Mouse (Mus musculus) small intestine, adult 2 months (tissue): ENCODE measurements around the gene Sytl3. TPM values are rescaled to one million over a fixed set of nuclear protein-coding genes. Genes with fewer than 3 reads are reported as not detected.

ENCODE experiments used
- H3K27ac ChIP-seq: fragments of 200-500 bp; 2 replicates; pipeline ENCODE4 v1.5.1; 2012; ENCODE audit warnings: low read depth, low read length, control low read depth, inconsistent platforms; ENCODE audit not compliant: insufficient read depth
- H3K27me3 ChIP-seq: fragments of 200-500 bp; 2 replicates; pipeline ENCODE4 v1.6.1; 2012; ENCODE audit warnings: mild to moderate bottlenecking, moderate library complexity, low read length, inconsistent platforms; ENCODE audit not compliant: control insufficient read depth, insufficient read depth
- H3K36me3 ChIP-seq: fragments of 200-500 bp; 2 replicates; pipeline ENCODE4 v1.6.1; 2012; ENCODE audit warnings: mild to moderate bottlenecking, low read length, control low read depth, inconsistent platforms; ENCODE audit not compliant: control insufficient read depth, insufficient read depth
- H3K4me1 ChIP-seq: fragments of 200-500 bp; 2 replicates; pipeline ENCODE4 v1.6.1; 2012; ENCODE audit warnings: low read length, inconsistent platforms, mixed read lengths; ENCODE audit not compliant: control insufficient read depth, insufficient read depth, insufficient read length
- H3K4me3 ChIP-seq: fragments of 200-500 bp; 2 replicates; pipeline ENCODE4 v1.5.1; 2012; ENCODE audit warnings: low read depth, mild to moderate bottlenecking, control low read depth, inconsistent platforms, low read length, moderate library complexity
- CTCF ChIP-seq: fragments of 200-500 bp; IDR thresholded peaks from 2 replicates; pipeline ENCODE4 v1.5.1; 2012; ENCODE audit warnings: low read depth, mild to moderate bottlenecking, control low read depth, inconsistent platforms, low read length, moderate library complexity, mixed read lengths; ENCODE audit not compliant: insufficient replicate concordance, insufficient read length; ENCODE audit errors: extremely low read depth
- POLR2A ChIP-seq: fragments of 200-500 bp; IDR thresholded peaks from 2 replicates; pipeline ENCODE4 v1.6.1; 2012; ENCODE audit warnings: low read depth, mild to moderate bottlenecking, control low read depth, inconsistent platforms, low read length, moderate library complexity
- WGBS: fragments of 180-500 bp; shearing (Covaris S2); methylation state at CpG from one replicate; pipeline ENCODE4 v1.1.7; 2018; 5-methylcytosine and 5-hydroxymethylcytosine counted together
- polyA plus RNA-seq: library from polyadenylated mRNA; depleted of rRNA; stranded (reverse); fragments of >200 nt; gene quantifications from 2 replicates; pipeline ENCODE4 v1.2.3, GENCODE M21; 2012; rRNA removed

Sytl3 gene
- polyA plus RNA-seq, 1 experiment = 6.4 TPM

GRCm38 (mm10) chr17:6783006-6783661 is 124.2 kb downstream of the Sytl3 start:
- TF ChIP-seq CTCF (no peak), POLR2A (no peak)
- H3K36me3 ChIP-seq = peaks cover 16% of the 10 kb centered on the region
- peak overlapping the region; percentile 87 for H3K4me3 ChIP-seq
- 1% methylated on average over 58 of the region's 58 CpGs for WGBS
- no peaks in the 10 kb centered on the region for H3K27me3 ChIP-seq
- peaks cover 2% of the 10 kb centered on the region; the same call in 1 of the 2 replicates for H3K4me1 ChIP-seq
- H3K27ac ChIP-seq = peak overlapping the region; percentile 77

GRCm38 (mm10) chr17:6783756-6784357 is 125.0 kb downstream of the Sytl3 start:
- no peak for TF ChIP-seq CTCF
- TF ChIP-seq POLR2A = no peak
- 52% methylated on average over 10 of the region's 10 CpGs for WGBS
- Histone ChIP-seq H3K4me1 (peaks cover 2% of the 10 kb centered on the region; the same call in 1 of the 2 replicates), H3K27ac (no peak overlapping the region; the same call in 1 of the 2 replicates), H3K27me3 (no peaks in the 10 kb centered on the region), H3K4me3 (peak overlapping the region; percentile 87; the same call in 1 of the 2 replicates), H3K36me3 (peaks cover 16% of the 10 kb centered on the region)

- no peak overlapping the region for H3K27ac ChIP-seq
- no peak overlapping the region for H3K4me3 ChIP-seq
- peaks cover 2% of the 10 kb centered on the region; the same call in 1 of the 2 replicates for H3K4me1 ChIP-seq
- TF ChIP-seq POLR2A = no peak
- TF ChIP-seq CTCF = no peak
- WGBS = 88% methylated on average over 4 of the region's 4 CpGs
- H3K27me3 ChIP-seq = no peaks in the 10 kb centered on the region
- no peaks in the 10 kb centered on the region for H3K36me3 ChIP-seq
These were observed 128.3 kb downstream of the Sytl3 start for GRCm38 (mm10) chr17:6787241-6787640.

Other genes starting within 250 kb of the Sytl3 start
- 186 and 349 TPM in 2 replicates for gene Dynlt1b, start 229.0 kb upstream of the Sytl3 start, polyA plus RNA-seq
- gene Dynlt1c, start 57.4 kb upstream of the Sytl3 start, polyA plus RNA-seq = 2.5 and 6.7 TPM in 2 replicates
- gene Dynlt1f, start 3.2 kb upstream of the Sytl3 start, polyA plus RNA-seq = 30.9 and 50.3 TPM in 2 replicates
- 95.0 and 368 TPM in 2 replicates for gene Ezr, start 123.7 kb downstream of the Sytl3 start, polyA plus RNA-seq